Mouse (Mus musculus) heart, postnatal 14 days (tissue): Measurements from ENCODE around the gene Gm11627. TPM values are rescaled to one million over a fixed set of nuclear protein-coding genes. Genes with fewer than 3 reads are reported as not detected.
A peak's percentile ranks its signal among the peaks of the same experiment; 100 is the strongest.

ENCODE experiments used
- DNase-seq, 2 experiments: peaks; one replicate each; pipeline ENCODE4 v3.0.0; 2021 to 2022
- intact Hi-C: fragments of 180-260 bp; cut with DNase I; formaldehyde crosslinking; loops from one replicate; pipeline ENCODE4 v1.15.1; 2025
- long read RNA-seq, 2 experiments: library from polyadenylated mRNA; stranded (forward); transcript quantifications; one replicate each; pipeline ENCODE4 v2.0.0; 2021
- total RNA-seq, 2 experiments: library from RNA; stranded (reverse); gene quantifications; 2 replicates each; pipeline ENCODE4 v1.2.3; 2021

The Gm11627 gene
- total RNA-seq: 1 to 10 TPM in 1 of 2 experiments, under 1 TPM in 1; 0.69 to 1.8 TPM
- long read RNA-seq, experiment 1, partial matches to known transcripts: 0 of 1 reads
- long read RNA-seq, experiment 1, other reads (novel, unspliced or antisense): 1 of 1 reads
- long read RNA-seq, experiment 2, partial matches to known transcripts: 0 of 1 reads
- long read RNA-seq, experiment 2, other reads (novel, unspliced or antisense): 1 of 1 reads

DNA sequence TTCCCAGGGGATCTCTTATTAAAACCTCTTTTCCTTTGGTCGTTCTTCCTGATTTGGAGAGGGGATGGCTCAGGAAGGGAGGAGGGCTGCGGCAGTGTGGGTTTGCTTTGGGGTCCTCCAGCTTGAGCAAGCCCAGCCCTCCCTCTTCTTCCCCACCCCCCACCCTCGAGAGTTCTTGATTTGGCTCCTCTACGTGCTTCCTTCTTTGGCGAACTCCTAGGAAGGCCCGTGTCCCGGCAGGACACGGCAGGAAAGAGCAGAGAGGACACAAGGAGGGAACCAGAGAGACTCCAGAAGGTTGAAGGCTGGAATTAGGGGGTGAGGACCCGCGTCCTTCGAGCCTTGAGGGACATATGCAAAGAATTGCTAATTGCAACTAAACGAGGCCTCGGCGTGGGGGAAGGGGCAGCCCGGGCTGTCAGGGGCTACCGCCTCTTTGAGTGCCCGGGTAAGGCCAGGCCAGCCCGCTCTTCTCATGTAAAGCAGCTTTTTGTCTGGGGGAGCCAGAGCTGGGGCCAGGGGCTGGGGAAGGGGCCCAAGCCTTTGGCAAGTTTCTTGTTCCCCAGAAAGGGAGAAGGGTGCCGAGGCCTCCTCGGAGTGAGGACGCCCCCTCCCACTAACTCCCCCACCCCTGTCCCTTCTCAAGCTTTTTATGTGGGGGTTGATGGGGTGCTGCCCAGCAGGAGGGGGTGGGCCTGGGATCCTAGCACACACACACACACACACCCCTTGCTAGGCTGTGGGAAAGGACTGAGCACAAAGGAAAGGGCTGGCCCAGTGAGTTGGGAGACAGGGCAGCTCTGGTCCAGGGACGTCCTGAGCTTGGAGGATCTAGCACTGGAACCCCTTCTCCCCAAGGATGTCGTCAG lies at the start of gene Gm11627:
Gene Gm11627 (minus strand): TSS at position 297 of the 869 bp plus-strand sequence.
- DNase-seq: peak; percentile 32 to 42
- intact Hi-C loops: no loop called here

DNA sequence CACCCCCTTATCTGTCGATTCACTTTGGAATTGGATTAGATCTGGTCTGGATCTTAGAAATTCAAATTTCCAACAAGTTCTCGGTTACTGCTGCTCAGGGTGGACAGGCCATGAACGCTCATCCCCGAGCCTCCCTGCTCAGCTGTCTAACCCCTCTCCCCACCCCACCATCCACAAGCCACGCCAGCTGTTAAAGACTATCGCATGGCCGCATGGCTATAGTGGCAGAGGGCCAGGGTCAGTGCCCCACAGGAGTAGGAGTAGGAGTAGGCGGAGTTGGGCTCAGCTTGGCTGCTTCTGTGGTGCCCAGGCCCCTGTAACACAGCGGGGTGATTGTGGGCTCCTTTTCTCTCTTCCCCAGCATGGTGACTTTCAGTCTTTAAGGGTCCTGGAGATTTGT lies 49.3 kb upstream of the Gm11627 start:
- DNase-seq: no peak
- intact Hi-C loops: no loop called here

DNA sequence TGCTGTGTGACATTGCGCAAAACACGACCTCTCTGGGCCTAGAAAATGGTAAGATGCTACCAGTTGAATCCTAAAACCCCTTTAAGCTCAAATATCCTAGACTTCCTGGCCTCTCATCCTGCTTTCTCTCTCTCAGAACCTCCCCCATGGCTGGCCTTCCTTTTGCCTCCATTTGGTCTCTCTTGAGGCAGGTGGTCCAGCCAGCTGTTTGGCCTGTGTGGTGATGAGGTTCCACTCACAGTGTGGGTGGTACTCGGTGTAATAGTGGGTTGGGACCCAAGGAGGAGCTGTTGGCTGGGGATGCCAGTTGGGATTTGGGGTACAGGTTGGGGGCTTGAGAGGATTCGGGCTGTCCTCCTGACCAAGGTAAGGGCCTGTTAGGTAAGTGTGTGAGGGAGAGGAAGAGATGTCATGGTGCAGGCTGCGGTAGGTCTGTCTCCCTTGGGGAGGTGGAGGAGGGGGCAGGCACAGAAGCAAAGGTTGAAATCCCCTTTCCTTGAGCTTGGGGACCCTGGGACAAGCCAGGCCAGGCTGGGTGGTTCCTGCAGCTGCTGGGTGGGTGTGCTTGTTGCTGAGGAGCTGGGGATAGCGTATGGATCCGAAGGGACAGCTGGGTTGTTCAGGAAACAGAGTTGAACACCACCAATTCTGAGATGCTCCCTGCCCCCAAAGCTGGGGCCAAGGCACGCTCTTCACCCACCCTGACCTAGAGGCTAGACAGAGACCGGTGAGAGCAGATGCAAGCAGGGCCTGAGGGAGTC lies 48.1 kb upstream of the Gm11627 start:
- intact Hi-C loops: no loop called here
- DNase-seq: no peak

DNA sequence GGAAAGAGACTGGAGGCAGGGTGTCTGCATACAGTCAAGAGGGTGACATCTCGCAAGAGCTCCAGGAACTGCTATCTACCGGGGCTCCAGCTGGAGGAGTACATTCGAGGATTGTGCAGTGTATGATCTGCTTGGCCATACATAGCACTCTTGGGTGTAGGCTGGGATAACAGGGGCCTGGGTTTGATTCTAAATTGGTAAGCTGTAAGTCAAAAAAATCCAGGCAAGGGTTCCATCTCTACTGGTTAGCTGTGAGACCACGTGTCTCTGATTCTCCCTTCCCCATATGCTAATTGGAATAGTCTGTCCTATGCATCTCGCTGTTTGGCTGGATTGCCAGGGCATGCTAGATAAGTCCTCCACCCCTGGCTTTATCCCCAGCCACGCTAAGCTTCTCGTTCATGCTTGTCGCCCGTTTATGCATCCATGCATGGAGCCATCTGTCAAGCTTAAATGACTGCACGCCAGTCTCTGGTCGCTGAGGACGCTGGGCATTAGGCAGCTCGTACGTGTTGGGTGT lies 45.7 kb upstream of the Gm11627 start:
- no peak for DNase-seq
- intact Hi-C loops: no loop called here

DNA sequence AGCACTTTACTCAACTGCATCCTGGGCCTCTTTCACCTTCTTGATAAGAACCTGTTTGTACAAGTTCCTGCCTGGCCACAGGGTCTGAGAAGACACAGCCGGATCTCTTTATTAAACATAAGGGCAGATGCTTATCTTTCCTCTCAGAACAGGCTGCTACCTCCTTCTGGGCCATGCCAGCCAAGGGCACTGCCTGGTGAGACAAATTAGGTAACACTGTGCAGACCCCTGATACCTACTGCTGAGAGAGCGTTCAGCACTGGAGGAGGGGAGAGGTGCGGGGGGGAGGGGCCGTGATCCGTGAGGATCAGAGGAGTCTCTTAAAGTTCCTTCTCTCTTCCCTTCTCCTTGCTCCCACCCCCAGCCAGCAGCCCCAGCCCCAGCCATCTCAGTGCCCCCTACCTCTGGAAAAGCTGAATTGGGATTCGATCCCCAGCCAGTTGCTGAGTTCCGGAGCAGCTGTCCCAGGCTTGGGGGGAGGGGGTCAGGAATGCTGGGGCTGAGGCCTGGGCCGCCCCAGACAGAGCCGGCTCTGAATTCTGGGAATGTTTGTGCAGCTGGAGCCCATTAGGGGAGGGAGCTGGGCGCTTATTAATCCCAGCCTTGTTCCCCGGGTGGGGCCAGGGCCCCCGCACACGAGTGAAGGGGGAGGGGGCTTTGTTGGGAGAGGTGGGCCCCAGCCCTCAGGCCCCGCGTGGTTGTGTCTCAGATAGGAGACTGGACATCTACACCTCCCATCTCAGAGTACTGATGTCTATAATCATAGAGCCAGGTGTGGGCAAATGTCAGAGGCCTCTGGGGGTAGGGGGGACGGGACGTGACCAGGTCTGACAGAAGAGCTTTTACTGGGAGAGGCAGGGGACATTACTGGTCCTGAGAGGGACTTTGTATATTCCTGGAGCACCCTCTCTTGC lies 44.9 kb upstream of the Gm11627 start:
- peak; percentile 38 to 71 for DNase-seq

DNA sequence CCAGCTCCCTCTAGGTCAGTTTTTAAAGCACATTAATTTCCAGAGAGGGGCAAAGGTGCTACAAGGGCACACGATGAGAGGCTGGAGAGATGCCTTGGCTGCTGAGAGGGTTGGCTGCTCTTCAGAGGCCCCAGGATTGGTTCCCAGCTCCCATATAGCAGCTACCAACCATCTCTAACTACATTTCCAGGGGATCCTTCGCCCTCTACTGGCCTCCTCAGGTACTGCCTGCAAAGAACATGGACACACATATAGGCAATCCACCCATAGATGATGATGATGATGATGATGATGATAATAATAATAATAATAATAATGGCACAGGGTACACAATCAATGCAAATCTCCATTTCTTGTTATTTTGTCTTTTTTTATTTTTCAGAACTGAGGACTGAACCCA lies 40.2 kb upstream of the Gm11627 start:
- DNase-seq: no peak
- intact Hi-C loops: no loop called here

More for the DNA sequence above, 44.9 kb upstream of the Gm11627 start:
- intact Hi-C loops: no loop called here

DNA sequence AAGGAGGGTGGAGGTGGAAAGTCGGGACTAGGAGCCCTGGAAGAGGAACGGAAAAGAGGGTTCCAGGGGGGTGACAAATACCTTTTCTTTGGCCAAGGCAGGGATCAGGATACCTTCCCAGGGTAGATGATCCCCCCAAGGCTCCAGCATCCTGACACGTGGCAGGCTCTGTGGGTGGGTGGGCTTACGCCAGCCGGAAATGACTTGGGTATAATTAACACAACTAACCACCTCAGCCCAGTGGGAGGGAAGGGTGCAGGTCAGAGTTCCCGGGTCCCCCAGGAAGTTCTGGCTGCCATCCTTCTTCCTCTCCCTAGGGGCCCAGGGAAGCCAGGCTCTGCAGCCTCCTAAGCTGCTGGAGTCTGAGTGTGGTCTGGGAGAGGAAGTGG lies 32.0 kb upstream of the Gm11627 start:
- DNase-seq: no peak
- intact Hi-C loops: no loop called here

DNA sequence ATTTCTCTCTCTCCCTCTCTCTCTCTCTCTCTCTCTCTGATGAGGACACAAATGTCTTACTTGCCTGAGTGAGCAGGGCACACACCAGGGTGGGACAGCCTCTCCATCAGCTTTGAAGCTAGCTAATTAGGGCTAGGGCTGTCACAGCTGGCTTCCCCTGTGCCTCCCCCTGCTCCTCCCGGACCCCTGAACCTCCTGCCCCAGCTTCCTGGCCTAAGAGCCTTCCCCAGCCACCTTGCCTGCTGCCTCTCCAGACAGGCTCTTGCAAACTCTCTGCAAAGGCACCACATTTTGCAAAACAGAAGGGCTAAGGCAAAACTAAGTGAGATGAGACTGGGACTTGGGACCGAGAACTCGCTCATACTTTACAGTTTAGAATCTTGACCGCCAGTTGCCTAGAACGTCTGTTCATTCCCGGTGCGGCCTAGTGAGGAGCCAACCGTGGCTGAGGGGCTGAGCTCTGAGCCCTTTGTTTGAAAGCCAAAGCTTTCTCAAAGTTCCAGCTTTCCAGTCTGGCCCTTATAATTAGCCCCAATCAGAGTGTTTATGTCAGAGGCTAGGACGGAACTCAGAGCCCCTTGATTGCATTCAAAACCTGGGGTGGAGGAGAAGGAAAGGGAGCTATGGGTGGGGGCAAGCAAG lies 31.5 kb upstream of the Gm11627 start:
- intact Hi-C loops: no loop called here

DNA sequence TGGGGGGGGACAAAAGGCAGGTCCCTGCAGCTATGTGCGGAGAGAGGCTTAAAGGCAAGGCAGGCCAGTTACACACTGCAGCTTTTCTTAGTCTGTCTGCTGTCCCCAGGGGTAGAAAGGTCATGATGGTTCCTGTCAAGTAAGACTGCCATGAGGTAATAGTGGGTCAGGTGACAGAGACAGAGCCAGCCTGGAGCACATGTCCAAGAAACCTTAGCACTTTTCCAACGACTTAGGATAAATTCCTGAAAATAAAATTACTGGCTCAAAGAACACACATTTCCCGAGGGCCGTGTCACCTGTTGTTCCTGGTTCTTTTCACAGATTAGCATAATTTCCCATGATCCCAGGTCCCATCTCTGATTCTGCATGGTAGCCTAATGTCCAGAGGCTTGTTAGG lies 31.0 kb upstream of the Gm11627 start:
- DNase-seq: no peak
- intact Hi-C loops: no loop called here

More for the DNA sequence above, 31.5 kb upstream of the Gm11627 start:
- DNase-seq: no peak

DNA sequence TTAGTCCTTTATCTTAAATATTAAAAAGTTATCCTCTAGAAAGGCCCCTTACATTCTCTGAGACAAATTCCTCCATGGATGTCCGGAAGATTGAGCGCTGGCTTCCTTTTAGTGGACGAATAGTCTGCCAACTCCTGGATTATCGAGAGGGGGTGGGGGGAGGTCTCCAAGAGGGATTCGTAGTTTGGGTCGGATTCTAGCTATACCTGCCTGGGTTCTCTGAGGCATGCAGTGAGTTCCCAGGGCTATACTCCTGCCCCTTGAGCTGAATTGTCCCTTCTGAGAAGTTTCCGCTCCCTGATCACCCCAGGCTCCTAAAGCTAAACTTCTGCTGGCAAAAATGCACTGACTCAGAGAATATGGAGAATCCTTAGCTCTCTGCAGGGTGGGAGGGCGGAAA lies 30.2 kb upstream of the Gm11627 start:
- DNase-seq: no peak
- intact Hi-C loops: loop anchor here (5.0 kb wide), 2 partner anchors 33 to 37 kb away; no protein-coding TSS in a partner anchor

DNA sequence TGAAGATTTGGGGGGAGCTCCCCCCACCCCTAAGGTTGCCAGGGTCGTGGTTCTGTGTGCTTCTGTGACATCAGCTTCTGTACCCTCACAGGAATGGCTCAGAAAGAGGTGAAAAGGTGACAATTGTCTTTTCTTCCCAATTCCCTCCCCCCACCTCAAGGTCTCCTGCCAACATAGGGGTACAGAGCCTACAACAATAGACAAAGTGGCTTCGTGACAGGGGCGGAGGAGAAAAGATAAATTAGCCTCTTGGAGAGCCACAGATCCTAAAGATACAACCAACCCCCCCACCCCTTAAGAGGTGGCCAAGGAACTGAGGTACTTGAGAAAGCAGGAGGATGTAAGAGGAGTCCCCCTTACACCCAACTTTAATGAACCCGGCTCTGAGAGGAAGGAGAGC lies 29.4 kb upstream of the Gm11627 start:
- intact Hi-C loops: loop anchor here (5.0 kb wide), 2 partner anchors 34 to 36 kb away; no protein-coding TSS in a partner anchor
- DNase-seq: no peak

DNA sequence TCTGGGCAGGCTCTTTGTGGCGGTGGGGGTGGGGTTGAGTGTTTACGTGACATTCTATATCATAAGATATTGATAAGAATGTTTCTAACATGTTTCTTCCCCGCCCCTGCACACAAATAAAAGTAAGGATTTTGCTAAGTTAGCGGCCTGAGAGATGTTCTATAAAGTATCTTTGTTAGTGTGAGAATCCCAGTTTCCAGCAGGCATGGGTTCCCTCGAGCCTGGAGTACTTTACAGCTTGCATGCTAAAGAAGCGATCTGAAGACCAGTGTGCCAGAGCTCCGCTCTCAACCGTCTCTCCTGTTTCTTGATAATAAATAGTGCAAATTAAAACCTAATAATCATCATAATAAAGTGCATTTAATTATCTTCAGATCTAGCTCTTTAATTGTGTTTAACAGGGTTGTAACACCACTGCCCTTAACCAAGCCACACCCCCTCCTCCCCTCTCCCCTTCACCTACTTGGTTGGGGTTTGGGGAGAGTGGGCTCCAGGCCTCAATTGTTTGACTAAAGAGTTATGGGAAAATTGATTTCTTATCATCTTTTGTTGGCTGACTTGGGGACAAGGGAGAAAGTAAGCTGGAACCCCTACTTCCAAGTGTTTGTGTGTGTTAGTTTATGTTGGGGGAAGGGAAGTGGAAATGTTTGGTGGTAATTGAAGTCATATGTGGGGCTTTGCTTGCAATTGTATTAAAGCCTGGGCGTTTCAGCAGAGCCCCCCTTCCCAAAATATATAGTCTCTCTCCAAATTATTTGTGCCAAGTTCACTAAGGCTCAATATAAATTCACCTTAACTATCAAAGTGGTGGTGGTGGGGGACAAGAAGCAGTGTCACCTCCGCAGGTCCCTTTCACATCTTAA lies 28.7 kb upstream of the Gm11627 start:
- DNase-seq: no peak
- intact Hi-C loops: loop anchor here (5.0 kb wide), 2 partner anchors 34 to 36 kb away; no protein-coding TSS in a partner anchor

DNA sequence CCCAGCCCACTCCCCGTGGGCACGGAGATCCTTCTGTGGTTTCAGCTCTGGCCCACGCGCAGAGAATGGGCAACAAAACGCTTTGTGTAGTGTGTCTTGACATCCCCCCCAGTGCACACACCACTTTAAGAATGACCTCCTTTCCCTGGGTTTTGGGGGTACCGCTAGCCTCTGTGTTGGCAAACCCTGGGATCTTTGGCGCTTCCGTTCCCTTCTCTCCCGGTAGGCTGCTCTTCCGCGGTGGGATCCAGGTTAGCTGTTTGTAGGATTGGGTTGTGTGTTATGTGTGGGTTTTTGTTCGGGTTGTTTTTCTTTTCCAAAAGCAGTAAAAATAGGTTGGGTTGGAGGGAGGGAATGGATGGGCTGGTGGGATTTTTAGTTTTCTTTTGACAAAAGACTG lies 27.9 kb upstream of the Gm11627 start:
- DNase-seq: peak in 1 of 2 experiments; percentile 18
- intact Hi-C loops: loop anchor here (5.0 kb wide), 2 partner anchors 35 kb away; no protein-coding TSS in a partner anchor

DNA sequence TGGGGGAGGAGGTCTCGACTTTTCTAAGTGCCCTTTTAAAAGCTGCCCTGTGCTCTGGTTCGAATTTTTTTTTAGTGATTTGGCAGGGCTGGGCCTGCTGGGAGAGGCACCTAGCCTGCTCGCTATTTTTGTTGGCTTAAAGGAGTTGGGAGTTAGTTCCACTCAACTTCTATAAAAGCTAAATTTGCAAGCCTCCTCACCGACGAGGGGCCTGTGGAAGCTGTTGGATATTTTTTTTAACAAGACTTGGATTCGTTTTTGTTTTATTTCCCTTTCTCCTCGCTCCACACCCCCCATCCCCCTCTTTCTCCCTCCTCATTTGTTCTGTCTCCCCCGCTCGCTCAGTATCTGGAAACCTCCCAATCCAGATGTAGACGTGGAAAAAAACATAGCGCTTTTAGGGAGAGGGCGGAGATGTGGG lies 27.5 kb upstream of the Gm11627 start:
- DNase-seq: peak in 1 of 2 experiments; percentile 33

DNA sequence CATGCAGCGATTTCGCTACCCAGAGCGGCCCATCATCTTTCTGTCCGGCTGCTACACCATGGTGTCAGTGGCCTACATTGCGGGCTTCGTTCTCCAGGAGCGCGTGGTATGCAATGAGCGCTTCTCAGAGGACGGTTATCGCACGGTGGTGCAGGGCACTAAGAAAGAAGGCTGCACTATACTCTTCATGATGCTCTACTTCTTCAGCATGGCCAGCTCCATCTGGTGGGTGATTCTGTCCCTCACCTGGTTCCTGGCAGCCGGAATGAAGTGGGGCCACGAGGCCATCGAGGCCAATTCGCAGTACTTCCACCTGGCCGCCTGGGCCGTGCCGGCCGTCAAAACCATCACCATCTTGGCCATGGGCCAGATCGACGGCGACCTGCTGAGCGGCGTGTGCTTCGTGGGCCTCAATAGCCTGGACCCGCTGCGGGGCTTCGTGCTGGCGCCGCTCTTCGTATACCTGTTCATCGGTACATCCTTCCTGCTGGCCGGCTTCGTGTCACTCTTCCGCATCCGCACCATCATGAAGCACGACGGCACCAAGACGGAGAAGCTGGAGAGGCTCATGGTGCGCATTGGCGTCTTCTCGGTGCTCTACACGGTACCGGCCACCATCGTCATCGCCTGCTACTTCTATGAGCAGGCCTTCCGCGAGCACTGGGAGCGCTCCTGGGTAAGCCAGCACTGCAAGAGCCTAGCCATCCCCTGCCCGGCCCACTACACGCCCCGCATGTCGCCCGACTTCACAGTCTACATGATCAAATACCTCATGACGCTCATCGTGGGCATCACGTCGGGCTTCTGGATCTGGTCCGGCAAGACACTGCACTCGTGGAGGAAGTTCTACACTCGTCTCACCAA lies 26.5 kb upstream of the Gm11627 start:
- DNase-seq: peak; percentile 31
- intact Hi-C loops: loop anchor here (5.0 kb wide), 2 partner anchors 33 to 37 kb away; no protein-coding TSS in a partner anchor

More for the DNA sequence above, 27.5 kb upstream of the Gm11627 start:
- intact Hi-C loops: loop anchor here (5.0 kb wide), 2 partner anchors 34 to 36 kb away; no protein-coding TSS in a partner anchor

DNA sequence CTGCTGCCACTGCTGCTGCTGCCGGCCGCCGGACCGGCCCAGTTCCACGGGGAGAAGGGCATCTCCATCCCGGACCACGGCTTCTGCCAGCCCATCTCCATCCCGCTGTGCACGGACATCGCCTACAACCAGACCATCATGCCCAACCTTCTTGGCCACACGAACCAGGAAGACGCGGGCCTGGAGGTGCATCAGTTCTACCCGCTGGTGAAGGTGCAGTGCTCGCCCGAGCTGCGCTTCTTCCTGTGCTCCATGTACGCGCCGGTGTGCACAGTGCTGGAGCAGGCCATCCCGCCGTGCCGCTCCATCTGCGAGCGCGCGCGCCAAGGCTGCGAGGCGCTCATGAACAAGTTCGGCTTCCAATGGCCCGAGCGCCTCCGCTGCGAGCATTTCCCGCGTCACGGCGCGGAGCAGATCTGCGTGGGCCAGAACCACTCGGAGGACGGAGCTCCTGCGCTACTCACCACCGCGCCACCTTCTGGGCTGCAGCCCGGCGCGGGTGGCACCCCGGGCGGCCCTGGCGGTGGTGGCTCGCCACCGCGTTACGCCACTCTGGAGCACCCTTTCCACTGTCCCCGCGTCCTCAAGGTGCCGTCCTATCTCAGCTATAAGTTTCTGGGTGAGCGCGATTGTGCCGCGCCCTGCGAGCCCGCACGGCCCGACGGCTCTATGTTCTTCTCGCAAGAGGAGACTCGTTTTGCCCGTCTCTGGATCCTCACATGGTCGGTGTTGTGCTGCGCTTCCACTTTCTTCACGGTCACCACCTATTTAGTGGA lies 25.7 kb upstream of the Gm11627 start:
- DNase-seq: peak; percentile 46 to 53
- intact Hi-C loops: loop anchor here (5.0 kb wide), 2 partner anchors 33 to 37 kb away; no protein-coding TSS in a partner anchor
